Mouse (Mus musculus) lung, postnatal 25 days (tissue): ENCODE measurements around the gene Greb1.
"Not testable (repeated sequence)": the region's sequence is repeated elsewhere in the genome, so short reads cannot be mapped to it uniquely, and the experiment has no call there.

Source experiments
- DNase-seq: peaks from one replicate; pipeline ENCODE4 v3.0.0; 2022; ENCODE audit warnings: low spot score

Greb1 gene

GRCm38 (mm10) chr12:16763649-16764422, 36.9 kb downstream of the Greb1 start:
- no peak for DNase-seq

GRCm38 (mm10) chr12:16761461-16761860, 39.2 kb downstream of the Greb1 start:
- DNase-seq, result no peak

- no peak for DNase-seq
These were observed 40.4 kb downstream of the Greb1 start for GRCm38 (mm10) chr12:16760246-16760645.

GRCm38 (mm10) chr12:16754311-16754710, 46.4 kb downstream of the Greb1 start:
- DNase-seq, result peak; percentile 35

DNA sequence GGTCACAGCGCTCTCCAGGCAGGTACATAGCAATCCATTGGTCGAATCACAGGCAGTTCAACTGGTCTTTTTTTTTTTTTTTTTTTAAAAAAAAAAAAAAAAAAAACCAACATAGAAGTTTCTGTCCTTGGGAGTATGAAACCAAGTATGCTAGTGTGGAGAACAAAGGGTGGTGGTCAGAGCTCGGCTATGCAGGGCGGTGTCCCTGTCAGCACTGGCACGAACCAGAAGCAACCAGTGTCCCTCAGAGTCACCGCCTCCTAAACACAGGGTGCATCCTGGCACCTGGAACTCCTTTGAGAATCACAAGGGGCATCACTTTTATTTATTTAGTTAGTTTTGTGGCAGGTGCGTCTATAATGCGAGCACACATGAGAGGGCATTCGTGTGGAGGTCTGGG, 47.1 kb downstream of the Greb1 start:
- no peak for DNase-seq

DNA sequence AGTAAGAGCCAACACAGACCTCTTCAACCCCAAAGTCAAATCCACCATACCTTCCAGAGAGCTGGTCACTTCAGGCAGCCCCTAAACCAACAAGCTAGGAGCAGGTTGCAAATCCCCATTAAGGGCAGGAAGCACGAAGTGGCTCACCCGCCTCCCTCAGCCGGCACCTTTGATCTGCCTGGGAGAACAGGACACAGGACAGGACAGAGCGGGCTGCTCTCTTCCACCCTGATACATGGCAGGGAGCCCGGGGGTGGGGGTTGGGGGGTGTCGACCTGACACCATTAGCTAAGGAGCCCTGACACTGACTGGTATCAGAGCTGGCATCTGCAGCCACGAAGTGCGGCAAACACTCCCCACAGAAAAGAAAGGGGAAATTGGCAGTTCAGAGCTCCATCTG, 47.6 kb downstream of the Greb1 start:
- no peak for DNase-seq

DNA sequence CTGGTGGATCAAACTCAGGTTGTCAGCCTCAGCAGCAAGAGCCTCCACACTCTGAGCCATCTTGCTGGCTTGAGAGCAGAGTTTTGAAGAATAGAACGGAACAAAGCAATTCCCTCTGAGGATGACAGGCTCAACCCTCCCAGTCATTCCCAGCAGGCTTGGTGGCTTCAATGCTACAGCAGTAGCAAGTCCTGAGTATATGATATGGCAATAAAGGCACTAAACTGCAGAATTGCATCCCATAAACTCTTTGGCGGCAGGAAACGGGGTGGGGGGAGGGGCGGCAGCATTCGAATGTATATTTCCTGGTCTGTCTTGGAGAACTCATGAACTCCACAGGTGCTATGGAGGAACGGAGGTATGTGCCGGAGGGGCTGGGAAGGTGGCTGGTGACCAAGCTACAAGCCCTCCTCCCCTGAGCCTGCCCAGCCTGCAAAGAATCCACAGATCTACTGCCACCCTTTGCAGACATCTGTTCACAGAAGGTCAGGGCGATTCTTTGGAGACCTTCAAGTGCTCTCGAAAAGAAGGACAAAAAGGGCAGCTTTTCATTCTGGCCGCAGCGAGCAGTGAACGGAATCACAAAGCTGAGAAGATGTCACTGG, 48.3 kb downstream of the Greb1 start:
- DNase-seq, result no peak

DNA sequence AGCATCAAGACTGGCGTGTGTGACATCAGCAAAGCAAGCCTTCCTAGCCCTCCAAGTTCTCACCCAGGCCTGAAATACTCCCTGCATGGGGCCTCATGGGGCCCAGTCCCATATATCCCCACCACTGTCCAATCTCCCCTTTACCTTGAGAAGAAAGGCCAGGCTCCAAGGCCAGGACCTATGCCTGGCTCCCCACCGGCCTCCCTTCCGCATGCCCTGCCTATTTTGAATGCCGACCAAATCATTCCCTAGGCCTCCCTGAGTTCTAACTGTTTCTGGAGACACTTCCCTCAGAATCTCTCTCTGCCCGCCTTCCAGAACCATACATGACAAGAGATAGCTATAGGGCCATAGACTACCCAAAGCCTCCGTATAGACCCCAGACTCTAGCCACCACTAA, 49.1 kb downstream of the Greb1 start:
- no peak for DNase-seq

DNA sequence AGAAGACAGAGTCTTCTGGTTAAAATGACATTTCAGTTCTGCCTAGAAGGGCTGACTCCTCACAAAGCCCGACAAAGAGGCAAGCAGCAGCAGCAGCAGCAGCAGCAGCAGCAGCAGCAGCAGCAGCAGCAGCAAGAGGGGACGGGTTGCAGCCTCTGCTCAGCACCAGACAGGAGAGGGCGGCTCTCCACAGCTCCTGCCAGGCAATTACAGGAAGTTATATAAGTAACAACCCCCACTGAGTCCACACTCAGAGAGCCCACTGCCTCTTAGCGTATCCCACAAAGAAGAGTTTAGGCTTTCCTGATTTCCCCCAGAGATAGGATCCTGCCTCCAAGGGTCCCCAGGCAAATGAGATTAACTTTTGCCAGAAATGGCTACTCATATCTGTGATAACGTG, 60.6 kb downstream of the Greb1 start:
- no peak for DNase-seq

DNA sequence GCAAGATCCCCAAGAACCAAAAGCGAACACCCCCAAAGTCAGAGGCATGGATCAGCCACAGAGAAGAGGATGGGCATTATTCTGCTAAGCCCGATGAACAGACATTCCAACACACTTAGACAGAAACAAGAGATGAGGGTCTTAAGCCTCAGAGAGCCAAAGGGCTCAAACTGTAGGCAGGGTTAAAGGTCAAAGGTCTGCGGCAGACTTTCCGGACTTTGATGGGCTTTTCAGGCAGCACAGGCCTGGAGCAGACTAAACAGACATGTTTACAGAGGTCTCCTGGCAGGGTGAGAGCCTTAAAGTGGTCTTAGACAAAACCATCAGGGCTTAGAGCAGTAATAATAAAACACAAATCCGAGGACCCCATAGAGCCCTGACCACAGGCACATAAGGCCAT, 63.4 kb downstream of the Greb1 start:
- DNase-seq, result no peak

DNA sequence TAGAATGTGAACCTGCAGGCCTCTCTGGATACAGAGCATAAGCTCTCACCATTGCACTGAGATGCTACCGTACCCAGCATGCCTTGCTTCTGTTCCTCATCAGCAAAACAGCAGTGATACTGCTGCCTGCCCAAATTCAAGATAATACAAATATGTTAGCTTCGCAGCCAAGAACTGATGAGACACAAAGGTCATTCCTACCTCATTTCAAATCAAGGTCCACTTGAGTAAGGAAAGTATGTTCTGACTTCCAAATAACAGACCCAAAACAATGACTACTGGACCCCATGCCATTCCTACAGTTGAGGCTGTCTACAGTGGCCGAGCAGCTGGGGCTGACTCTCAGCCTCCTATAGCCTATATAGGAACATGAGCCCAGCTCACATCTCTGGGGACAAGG, 66.0 kb downstream of the Greb1 start:
- no peak for DNase-seq

GRCm38 (mm10) chr12:16734009-16734408, 66.7 kb downstream of the Greb1 start:
- DNase-seq, result no peak

GRCm38 (mm10) chr12:16731121-16731741, 69.5 kb downstream of the Greb1 start:
- peak; percentile 73 for DNase-seq

DNA sequence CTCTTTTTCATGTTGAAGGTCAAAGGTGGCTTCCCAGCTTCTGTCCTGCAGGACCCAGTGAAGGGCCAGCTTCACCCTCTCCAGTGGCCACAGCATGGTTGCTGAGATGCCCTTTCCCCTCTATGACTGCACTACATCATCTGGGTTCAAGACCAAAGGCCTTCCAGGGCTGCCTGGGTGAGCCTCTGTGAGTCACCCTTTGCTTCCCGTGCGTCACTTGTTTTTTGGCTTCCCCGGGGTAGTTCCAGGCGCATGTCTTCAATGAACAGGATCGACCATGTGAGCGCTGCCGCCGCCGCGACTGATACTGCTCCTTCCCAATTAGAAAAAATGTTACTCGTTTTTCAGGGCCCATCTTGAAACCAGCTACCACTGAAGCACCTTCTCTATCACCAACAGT, 70.5 kb downstream of the Greb1 start:
- no peak for DNase-seq

- no peak for DNase-seq
These were observed 72.5 kb downstream of the Greb1 start for GRCm38 (mm10) chr12:16728221-16728620.

GRCm38 (mm10) chr12:16726229-16726628, 74.5 kb downstream of the Greb1 start:
- DNase-seq, result no peak

DNA sequence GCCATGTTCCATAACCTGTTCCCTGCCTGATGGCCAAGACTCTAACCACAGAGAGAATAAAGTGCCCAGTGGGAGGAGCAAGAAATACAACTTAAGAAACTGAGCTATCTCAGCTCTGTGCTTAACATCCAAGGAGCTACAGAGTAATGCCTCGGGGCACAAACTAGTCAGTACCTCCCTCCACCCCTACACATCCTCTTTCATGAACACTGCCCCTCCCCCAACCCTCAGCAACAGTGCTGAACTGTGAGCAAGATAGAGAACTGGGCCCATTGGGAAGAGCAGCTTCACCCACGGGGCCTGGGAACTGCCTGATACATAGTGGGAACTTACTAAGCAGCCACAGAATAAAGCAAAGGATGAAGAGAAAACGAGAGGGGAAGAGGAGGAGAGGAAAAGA, 77.1 kb downstream of the Greb1 start:
- DNase-seq, result no peak

GRCm38 (mm10) chr12:16718660-16719315, 81.9 kb downstream of the Greb1 start:
- DNase-seq, result peak; percentile 44

DNA sequence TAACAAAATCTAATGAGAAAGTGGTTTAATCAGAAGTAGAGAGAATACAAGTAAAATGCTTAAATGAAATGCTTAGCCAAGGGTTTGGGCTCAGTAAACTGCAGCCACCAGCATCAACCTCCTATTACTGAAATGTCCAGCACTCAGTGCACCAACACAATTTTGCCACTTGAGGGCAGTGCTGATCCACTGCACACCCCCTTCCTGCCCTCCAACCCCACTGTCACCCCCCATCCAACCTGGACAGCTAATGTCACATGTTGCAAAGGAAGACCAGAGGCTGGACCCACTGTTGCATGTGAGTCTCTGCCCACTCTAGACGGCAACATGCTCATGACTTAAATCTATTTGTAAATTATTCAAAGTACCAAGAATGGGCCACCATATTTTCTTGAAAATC, 83.0 kb downstream of the Greb1 start:
- peak; percentile 26 for DNase-seq

GRCm38 (mm10) chr12:16714616-16715015, 86.1 kb downstream of the Greb1 start:
- DNase-seq, result no peak

GRCm38 (mm10) chr12:16698691-16699090, 102.0 kb downstream of the Greb1 start:
- no peak for DNase-seq

- DNase-seq, result no peak
These were observed 104.5 kb downstream of the Greb1 start for GRCm38 (mm10) chr12:16696146-16696545.

- not testable (repeated sequence) for DNase-seq
These were observed 105.4 kb downstream of the Greb1 start for GRCm38 (mm10) chr12:16695252-16695651.
